Mouse (Mus musculus): ENCODE data around the gene Snapc4. TPM values are rescaled to one million over a fixed set of nuclear protein-coding genes. Genes with fewer than 3 reads are reported as not detected.

The Snapc4 gene
- 14.8 and 18.5 TPM in 2 replicates for polyA plus RNA-seq (2015; fragmentation: Nextera tagmentation; extraction: Ambion mirVana)

- Histone ChIP-seq H3K27me3 (ENCODE audit: control insufficient read depth, insufficient read depth, low read length) (no peaks in the 10 kb centered on the region), H3K4me2 (ENCODE audit: low read depth, low read length) (peak within 1 kb of the TSS; percentile 86), H3K9ac (ENCODE audit: low read length) (peak within 1 kb of the TSS; percentile 87), H3K27ac (ENCODE audit: low read length) (peak within 1 kb of the TSS; percentile 47), H3K9me3 (replicated peaks; ENCODE audit: control insufficient read depth, low read length) (no peaks in the 10 kb centered on the region), H3K4me1 (ENCODE audit: control insufficient read depth, insufficient read depth, low read length) (peaks cover 4% of the 10 kb centered on the region), H3K4me3 (ENCODE audit: low read length) (peak within 1 kb of the TSS; percentile 87), H3K36me3 (ENCODE audit: control insufficient read depth, insufficient read depth) (peaks cover 52% of the 10 kb centered on the region)
- under 1% methylated on average over 38 of the region's 38 CpGs for WGBS
- peak; percentile 91 for ATAC-seq (replicated peaks; ENCODE audit: extremely low read depth, insufficient read depth, low FRiP score)
These were observed at the start of gene Snapc4 for GRCm38 (mm10) chr2:26380131-26380771. TSS of gene Snapc4 (minus strand) at chr2:26380653.

- Histone ChIP-seq H3K4me3 (ENCODE audit: low read length) (no peak overlapping the region), H3K36me3 (ENCODE audit: control insufficient read depth, insufficient read depth) (peaks cover 67% of the 10 kb centered on the region), H3K9me3 (replicated peaks; ENCODE audit: control insufficient read depth, low read length) (no peaks in the 10 kb centered on the region), H3K9ac (ENCODE audit: low read length) (no peak overlapping the region), H3K27me3 (ENCODE audit: control insufficient read depth, insufficient read depth, low read length) (no peaks in the 10 kb centered on the region), H3K4me1 (ENCODE audit: control insufficient read depth, insufficient read depth, low read length) (no peaks in the 10 kb centered on the region), H3K4me2 (ENCODE audit: low read depth, low read length) (no peak overlapping the region), H3K27ac (ENCODE audit: low read length) (no peak overlapping the region)
- WGBS = 95% methylated on average over 5 of the region's 5 CpGs
- ATAC-seq (replicated peaks; ENCODE audit: extremely low read depth, insufficient read depth, low FRiP score) = no peak
These were observed 49.4 kb upstream of the Snapc4 start for GRCm38 (mm10) chr2:26429851-26430250.

GRCm38 (mm10) chr2:26424541-26424940 is 44.1 kb upstream of the Snapc4 start:
- H3K36me3 ChIP-seq (ENCODE audit: control insufficient read depth, insufficient read depth) = peaks cover 77% of the 10 kb centered on the region
- no peak for ATAC-seq (replicated peaks; ENCODE audit: extremely low read depth, insufficient read depth, low FRiP score)
- H3K4me2 ChIP-seq (ENCODE audit: low read depth, low read length) = no peak overlapping the region
- no peaks in the 10 kb centered on the region for H3K4me1 ChIP-seq (ENCODE audit: control insufficient read depth, insufficient read depth, low read length)
- no peaks in the 10 kb centered on the region for H3K9me3 ChIP-seq (replicated peaks; ENCODE audit: control insufficient read depth, low read length)
- WGBS = 98% methylated on average over 2 of the region's 2 CpGs
- H3K27ac ChIP-seq (ENCODE audit: low read length) = no peak overlapping the region
- H3K4me3 ChIP-seq (ENCODE audit: low read length) = no peak overlapping the region
- no peaks in the 10 kb centered on the region for H3K27me3 ChIP-seq (ENCODE audit: control insufficient read depth, insufficient read depth, low read length)
- H3K9ac ChIP-seq (ENCODE audit: low read length) = no peak overlapping the region

- no peaks in the 10 kb centered on the region for H3K27me3 ChIP-seq (ENCODE audit: control insufficient read depth, insufficient read depth, low read length)
- WGBS = 85% methylated on average over 1 of the region's 1 CpGs
- H3K27ac ChIP-seq (ENCODE audit: low read length) = no peak overlapping the region
- H3K4me3 ChIP-seq (ENCODE audit: low read length) = no peak overlapping the region
- no peak overlapping the region for H3K9ac ChIP-seq (ENCODE audit: low read length)
- H3K4me1 ChIP-seq (ENCODE audit: control insufficient read depth, insufficient read depth, low read length) = no peaks in the 10 kb centered on the region
- H3K9me3 ChIP-seq (replicated peaks; ENCODE audit: control insufficient read depth, low read length) = no peaks in the 10 kb centered on the region
- ATAC-seq (replicated peaks; ENCODE audit: extremely low read depth, insufficient read depth, low FRiP score) = no peak
- H3K36me3 ChIP-seq (ENCODE audit: control insufficient read depth, insufficient read depth) = peaks cover 69% of the 10 kb centered on the region
- H3K4me2 ChIP-seq (ENCODE audit: low read depth, low read length) = no peak overlapping the region
These were observed 42.6 kb upstream of the Snapc4 start for GRCm38 (mm10) chr2:26423086-26423485.

- Histone ChIP-seq H3K4me3 (ENCODE audit: low read length) (no peak overlapping the region), H3K27me3 (ENCODE audit: control insufficient read depth, insufficient read depth, low read length) (no peaks in the 10 kb centered on the region), H3K27ac (ENCODE audit: low read length) (no peak overlapping the region), H3K4me1 (ENCODE audit: control insufficient read depth, insufficient read depth, low read length) (no peaks in the 10 kb centered on the region), H3K9ac (ENCODE audit: low read length) (no peak overlapping the region), H3K4me2 (ENCODE audit: low read depth, low read length) (no peak overlapping the region), H3K36me3 (ENCODE audit: control insufficient read depth, insufficient read depth) (peaks cover 64% of the 10 kb centered on the region), H3K9me3 (replicated peaks; ENCODE audit: control insufficient read depth, low read length) (no peaks in the 10 kb centered on the region)
- no peak for ATAC-seq (replicated peaks; ENCODE audit: extremely low read depth, insufficient read depth, low FRiP score)
- WGBS = 95% methylated on average over 2 of the region's 2 CpGs
These were observed 41.5 kb upstream of the Snapc4 start for GRCm38 (mm10) chr2:26421969-26422368.

DNA sequence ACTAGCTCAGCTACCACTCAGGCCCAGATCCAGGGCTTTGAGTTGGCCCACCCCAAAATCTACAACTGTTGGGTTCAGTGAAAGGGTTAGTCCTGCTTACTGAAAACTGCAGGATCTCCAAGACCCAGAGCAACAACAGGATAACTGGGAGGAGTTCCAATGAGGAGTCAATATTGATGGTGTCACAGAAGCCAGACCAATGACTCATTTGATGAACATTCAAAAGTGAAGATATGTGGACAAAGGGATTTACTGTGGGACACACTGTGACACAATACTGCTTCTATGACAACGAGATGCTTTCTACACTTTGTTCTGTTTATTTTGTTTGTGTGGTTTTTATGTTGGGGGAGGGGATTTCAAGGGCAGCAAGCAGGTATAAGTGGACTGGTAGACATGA is 37.7 kb upstream of the Snapc4 start:
- Histone ChIP-seq H3K4me3 (ENCODE audit: low read length) (no peak overlapping the region), H3K36me3 (ENCODE audit: control insufficient read depth, insufficient read depth) (peaks cover 45% of the 10 kb centered on the region), H3K4me1 (ENCODE audit: control insufficient read depth, insufficient read depth, low read length) (no peaks in the 10 kb centered on the region), H3K9ac (ENCODE audit: low read length) (no peak overlapping the region), H3K27ac (ENCODE audit: low read length) (no peak overlapping the region), H3K9me3 (replicated peaks; ENCODE audit: control insufficient read depth, low read length) (no peaks in the 10 kb centered on the region), H3K4me2 (ENCODE audit: low read depth, low read length) (no peak overlapping the region), H3K27me3 (ENCODE audit: control insufficient read depth, insufficient read depth, low read length) (no peaks in the 10 kb centered on the region)
- 72% methylated on average over 1 of the region's 1 CpGs for WGBS
- no peak for ATAC-seq (replicated peaks; ENCODE audit: extremely low read depth, insufficient read depth, low FRiP score)

- peaks cover 43% of the 10 kb centered on the region for H3K36me3 ChIP-seq (ENCODE audit: control insufficient read depth, insufficient read depth)
- no peak overlapping the region for H3K27ac ChIP-seq (ENCODE audit: low read length)
- H3K4me1 ChIP-seq (ENCODE audit: control insufficient read depth, insufficient read depth, low read length) = no peaks in the 10 kb centered on the region
- no peak overlapping the region for H3K9ac ChIP-seq (ENCODE audit: low read length)
- no peaks in the 10 kb centered on the region for H3K9me3 ChIP-seq (replicated peaks; ENCODE audit: control insufficient read depth, low read length)
- H3K27me3 ChIP-seq (ENCODE audit: control insufficient read depth, insufficient read depth, low read length) = no peaks in the 10 kb centered on the region
- H3K4me2 ChIP-seq (ENCODE audit: low read depth, low read length) = no peak overlapping the region
- ATAC-seq (replicated peaks; ENCODE audit: extremely low read depth, insufficient read depth, low FRiP score) = no peak
- H3K4me3 ChIP-seq (ENCODE audit: low read length) = no peak overlapping the region
These were observed 36.6 kb upstream of the Snapc4 start for GRCm38 (mm10) chr2:26417066-26417465.

DNA sequence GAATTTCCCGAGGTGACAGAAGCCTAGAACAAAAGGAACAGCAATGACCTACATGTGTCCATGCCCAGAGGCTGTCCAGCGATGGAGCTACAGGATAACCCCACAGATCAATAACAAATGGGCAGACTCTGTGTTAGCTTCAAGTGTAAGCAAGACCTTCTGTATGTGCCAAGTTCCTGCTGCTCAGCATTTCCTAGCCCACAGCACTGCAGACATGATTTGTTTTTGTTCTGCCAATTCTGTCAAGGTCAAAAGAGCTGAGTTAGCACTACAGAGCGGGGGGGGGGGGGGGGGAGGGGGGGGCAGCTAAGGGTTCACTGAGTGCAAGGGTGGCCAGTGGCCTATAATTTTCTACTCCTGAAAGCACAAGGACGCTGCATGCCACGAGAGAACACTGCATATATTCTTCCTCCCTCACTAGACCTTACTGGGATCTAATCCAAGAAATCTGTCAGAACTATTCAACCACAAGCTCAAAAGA is 30.5 kb upstream of the Snapc4 start:
- Histone ChIP-seq H3K27ac (ENCODE audit: low read length) (peak overlapping the region; percentile 49; the same call in 1 of the 2 replicates), H3K27me3 (ENCODE audit: control insufficient read depth, insufficient read depth, low read length) (no peaks in the 10 kb centered on the region), H3K4me2 (ENCODE audit: low read depth, low read length) (no peak overlapping the region), H3K9me3 (replicated peaks; ENCODE audit: control insufficient read depth, low read length) (no peaks in the 10 kb centered on the region), H3K4me1 (ENCODE audit: control insufficient read depth, insufficient read depth, low read length) (peaks cover 30% of the 10 kb centered on the region), H3K4me3 (ENCODE audit: low read length) (no peak overlapping the region), H3K36me3 (ENCODE audit: control insufficient read depth, insufficient read depth) (peaks cover 27% of the 10 kb centered on the region), H3K9ac (ENCODE audit: low read length) (no peak overlapping the region)
- WGBS = 61% methylated on average over 4 of the region's 5 CpGs
- no peak for ATAC-seq (replicated peaks; ENCODE audit: extremely low read depth, insufficient read depth, low FRiP score)

GRCm38 (mm10) chr2:26410091-26410490 is 29.6 kb upstream of the Snapc4 start:
- peaks cover 33% of the 10 kb centered on the region for H3K4me1 ChIP-seq (ENCODE audit: control insufficient read depth, insufficient read depth, low read length)
- peaks cover 19% of the 10 kb centered on the region for H3K36me3 ChIP-seq (ENCODE audit: control insufficient read depth, insufficient read depth)
- no peak overlapping the region for H3K9ac ChIP-seq (ENCODE audit: low read length)
- no peak overlapping the region for H3K4me3 ChIP-seq (ENCODE audit: low read length)
- H3K27ac ChIP-seq (ENCODE audit: low read length) = no peak overlapping the region
- WGBS = 68% methylated on average over 5 of the region's 5 CpGs
- H3K4me2 ChIP-seq (ENCODE audit: low read depth, low read length) = no peak overlapping the region
- no peaks in the 10 kb centered on the region for H3K9me3 ChIP-seq (replicated peaks; ENCODE audit: control insufficient read depth, low read length)
- no peak for ATAC-seq (replicated peaks; ENCODE audit: extremely low read depth, insufficient read depth, low FRiP score)
- no peaks in the 10 kb centered on the region for H3K27me3 ChIP-seq (ENCODE audit: control insufficient read depth, insufficient read depth, low read length)

All from heart, embryonic 16.5 days (tissue).